Mouse (Mus musculus): ENCODE results near the gene Ceacam19. TPM values are rescaled to one million over a fixed set of nuclear protein-coding genes. Genes with fewer than 3 reads are reported as not detected.

Ceacam19 gene
- total RNA-seq, 4 experiments from 2014 or later: not detected

GRCm38 (mm10) chr7:19889881-19890280, 2.1 kb upstream of the Ceacam19 start:
- no peak for DNase-seq (ENCODE audit: low spot score in 2 of 2)

DNA sequence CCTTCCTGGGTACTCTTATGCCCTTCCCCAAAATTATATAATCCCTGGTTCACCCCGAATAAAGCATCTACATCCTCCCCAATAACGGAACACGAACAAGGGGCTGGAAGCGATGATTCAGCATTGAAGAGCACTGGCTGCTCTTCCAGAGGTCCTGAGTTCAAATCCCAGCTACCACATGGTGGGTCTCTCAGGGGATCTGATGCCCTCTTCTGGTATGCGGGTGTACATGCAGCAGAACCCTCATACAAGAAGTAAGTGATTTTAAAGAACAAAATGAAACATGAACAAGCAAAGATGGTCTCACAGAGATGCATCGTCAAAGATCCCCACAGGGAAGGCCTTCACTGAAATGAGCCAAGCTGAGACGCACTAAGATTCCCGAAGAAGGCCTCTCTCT, 7.0 kb downstream of the Ceacam19 start:
- DNase-seq (ENCODE audit: low spot score in 2 of 2): no peak

DNA sequence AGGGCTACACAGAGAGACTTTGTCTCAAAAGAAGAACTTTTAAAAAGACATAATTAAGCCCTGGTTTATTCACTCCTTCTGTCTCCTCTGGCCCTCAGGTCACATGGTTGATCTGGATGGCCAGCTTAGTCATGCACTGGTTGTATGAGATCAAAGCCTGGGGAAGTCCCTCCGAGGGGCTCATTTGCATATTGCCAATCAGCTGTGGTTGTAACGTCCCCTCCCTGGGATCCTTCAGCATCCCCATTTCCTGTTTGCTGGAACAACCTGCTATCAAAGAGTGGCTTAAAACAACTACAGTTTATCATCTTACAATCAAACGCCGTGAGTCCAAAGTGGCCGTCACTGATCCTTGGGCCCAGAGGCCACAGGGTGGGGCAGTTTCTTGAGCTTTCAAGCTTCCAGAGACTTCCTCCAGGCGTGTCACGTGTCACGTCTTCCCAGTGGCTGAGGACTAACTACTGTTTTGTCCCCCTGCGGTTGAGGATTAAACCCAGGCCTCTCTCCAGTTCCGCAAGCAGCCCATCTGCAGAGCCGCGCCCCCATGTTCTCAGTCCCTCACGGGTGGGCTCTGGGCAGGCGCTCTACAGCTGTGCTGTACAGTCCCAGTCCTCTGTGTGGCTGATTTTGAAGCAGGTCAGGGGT, 10.9 kb downstream of the Ceacam19 start:
- no peak for DNase-seq (ENCODE audit: low spot score in 2 of 2)

DNA sequence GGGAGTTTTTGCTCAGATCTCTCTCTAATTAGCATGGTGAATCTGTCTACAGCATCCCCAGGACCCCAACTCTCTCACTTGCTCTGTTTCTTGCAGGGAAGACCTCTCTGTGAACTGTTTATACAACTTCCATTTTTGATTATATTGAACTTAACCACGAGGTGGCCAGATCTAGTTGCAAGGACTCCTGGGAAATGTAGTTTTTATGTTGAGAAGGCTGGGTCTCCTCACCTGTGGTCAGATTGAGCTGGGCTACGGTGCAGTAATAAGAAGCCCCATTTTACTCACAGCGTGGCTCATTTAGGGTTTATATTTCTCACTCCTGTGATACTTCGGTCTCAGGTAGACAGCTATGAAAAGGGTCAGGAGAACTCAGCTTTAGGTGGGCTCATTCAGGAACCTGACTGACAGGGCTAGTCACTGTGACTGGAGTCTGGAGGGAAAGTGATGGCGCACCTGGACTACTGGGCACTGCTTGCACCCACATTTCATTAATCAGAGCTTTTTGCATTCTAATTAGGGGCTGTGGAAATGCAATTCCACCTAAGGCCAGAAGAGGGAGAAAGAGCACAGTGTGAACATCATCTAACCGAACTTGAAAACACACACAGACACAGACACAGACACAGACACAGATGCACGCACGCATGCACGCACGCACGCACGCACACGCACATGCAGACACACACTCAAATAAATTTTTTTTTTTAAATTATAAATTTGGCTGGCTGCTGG, 11.7 kb downstream of the Ceacam19 start:
- peak; percentile 21 to 49 for DNase-seq (ENCODE audit: low spot score in 2 of 2)

- DNase-seq (ENCODE audit: low spot score in 2 of 2): no peak
Measured at GRCm38 (mm10) chr7:19871943-19872601, 15.7 kb downstream of the Ceacam19 start.

DNA sequence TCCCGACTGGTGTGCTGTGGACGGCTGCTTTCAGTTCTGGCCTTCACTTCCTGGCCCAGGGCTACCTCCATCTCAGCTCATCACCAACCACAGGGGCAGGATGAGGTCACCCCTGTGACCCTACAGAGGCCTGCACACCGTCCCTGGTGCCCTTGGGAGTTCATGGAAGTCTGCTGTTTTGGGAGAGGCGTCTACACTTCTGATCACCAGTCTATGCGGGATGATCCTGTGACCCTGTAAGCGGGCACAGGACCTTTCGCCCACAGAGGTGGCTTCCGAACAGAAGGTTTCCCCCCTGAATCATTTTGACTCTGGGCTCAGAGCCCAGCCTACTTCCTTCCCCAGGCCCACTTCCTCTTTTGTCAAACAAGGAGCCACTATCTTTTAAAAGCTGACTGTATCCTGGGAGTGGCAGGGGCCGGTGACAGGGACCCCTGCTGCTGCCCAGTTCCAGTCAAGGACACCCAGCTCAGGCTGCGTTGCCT, 16.6 kb downstream of the Ceacam19 start:
- DNase-seq (ENCODE audit: low spot score in 2 of 2): no peak

- no peak for DNase-seq (ENCODE audit: low spot score in 2 of 2)
Measured at GRCm38 (mm10) chr7:19867751-19868399, 19.9 kb downstream of the Ceacam19 start.

GRCm38 (mm10) chr7:19866490-19866889, 21.3 kb downstream of the Ceacam19 start:
- no peak for DNase-seq (ENCODE audit: low spot score in 2 of 2)

GRCm38 (mm10) chr7:19865246-19866036, 22.3 kb downstream of the Ceacam19 start:
- no peak for DNase-seq (ENCODE audit: low spot score in 2 of 2)

DNA sequence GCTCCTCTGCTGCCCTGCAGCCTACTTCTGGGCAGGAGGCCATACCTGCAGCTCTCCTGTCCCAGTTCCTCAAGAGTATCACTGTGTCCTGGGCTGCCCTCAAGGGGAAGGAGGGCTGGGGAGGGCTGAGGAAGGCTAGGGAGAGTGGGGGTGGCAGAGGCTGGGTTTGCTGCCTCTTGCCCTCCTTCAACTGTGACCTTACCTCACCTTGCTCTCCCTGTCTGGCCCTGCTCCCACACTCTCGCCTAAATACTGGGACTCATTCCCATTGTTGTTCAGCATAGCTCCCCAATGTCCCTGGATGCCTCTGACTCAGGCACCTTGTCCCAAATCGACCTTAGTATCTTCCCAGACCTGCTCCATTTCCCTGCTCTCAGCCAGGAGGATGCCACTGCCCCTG, 23.5 kb downstream of the Ceacam19 start:
- DNase-seq (ENCODE audit: low spot score in 2 of 2): no peak

DNA sequence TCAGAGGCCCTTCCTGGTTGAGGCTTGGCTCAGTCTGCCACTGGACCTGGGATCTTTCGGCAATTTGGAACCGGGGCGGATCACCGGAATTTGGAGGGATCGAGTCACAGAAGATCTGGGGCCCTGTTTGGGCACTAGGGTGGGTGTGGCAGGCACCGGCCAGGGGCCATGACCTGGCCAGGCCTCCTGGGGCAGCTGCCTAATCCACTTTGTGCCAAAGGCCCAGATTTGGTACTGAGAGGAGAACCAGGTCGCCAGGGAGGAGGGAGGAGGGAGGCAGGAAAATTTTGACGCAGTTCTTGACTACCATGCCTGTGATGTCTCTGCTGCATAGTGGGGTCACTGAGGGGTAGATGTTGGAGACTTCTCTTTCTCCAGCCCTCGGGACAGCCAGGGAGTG, 26.6 kb downstream of the Ceacam19 start, which contains the start of gene Ceacam16:
TSS of gene Ceacam16 (minus strand) at position 101 of the 400 bp plus-strand sequence.
- DNase-seq (ENCODE audit: low spot score in 2 of 2): no peak

DNA sequence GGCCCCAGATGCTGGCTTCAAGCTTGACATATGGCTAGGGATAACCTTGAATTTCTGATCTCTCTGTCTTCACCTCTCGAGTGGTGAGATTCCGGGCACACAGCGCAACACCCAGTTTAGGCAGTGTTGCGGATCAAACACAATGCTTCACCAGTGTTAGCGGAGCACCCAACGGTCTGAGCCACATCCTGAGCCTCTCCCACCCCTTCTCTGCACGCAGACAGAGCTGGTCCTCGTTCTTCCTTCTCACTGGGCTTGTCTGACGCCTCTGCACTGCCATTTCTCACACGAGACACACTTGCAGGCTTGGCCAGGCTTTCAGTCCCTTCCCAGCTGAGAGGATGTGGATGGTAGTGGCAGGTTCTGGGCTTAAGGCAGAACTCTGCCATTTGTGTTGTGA, 28.0 kb downstream of the Ceacam19 start:
- no peak for DNase-seq (ENCODE audit: low spot score in 2 of 2)

DNA sequence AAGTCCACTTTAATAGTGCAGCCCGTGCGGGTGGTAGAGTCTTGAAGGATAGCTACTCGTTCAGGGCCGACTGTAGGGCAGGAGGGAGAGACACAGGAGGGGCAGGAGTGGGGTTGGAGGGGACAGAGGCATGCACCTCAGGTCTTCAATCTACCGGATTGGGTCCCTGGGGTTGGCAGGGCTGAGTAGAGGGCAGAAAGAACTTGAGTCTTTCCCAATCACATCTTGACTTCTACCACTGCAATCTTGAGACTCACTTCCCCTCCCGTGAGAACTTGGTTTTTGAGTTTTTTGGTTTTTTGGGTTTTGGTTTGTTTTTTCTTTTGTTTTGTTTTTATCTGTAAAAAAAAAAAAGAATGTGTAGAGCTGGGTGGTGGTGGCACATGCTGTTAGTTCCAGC, 31.5 kb downstream of the Ceacam19 start:
- DNase-seq (ENCODE audit: low spot score in 2 of 2): no peak

GRCm38 (mm10) chr7:19855663-19856062, 32.1 kb downstream of the Ceacam19 start:
- no peak for DNase-seq (ENCODE audit: low spot score in 2 of 2)

DNA sequence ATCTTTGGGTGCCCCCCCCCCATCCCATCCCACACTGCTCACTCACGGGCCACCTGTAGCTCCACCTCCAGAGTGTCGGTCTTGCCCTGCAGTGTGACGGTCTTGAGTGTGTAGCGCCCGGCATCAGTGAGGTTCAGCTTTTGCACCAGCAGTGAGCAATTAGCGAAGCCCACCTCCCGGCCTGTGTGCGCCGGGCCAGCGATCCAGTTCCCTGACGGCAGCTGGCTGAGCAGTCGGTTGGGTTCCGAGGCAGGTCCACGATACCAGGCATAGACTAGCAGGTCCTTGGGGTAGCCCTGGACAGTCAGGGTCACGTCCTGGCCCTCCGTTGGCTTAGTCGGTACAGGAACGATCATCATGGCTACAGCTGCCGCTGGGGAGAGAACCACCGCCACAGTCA, 34.2 kb downstream of the Ceacam19 start:
- DNase-seq (ENCODE audit: low spot score in 2 of 2): no peak

- peak in 1 of 2 experiments; percentile 22 for DNase-seq (ENCODE audit: low spot score in 2 of 2)
Measured at GRCm38 (mm10) chr7:19851858-19852570, 35.8 kb downstream of the Ceacam19 start, which contains the start of gene Gm19345. Gene Gm19345, plus strand, starts transcription at chr7:19852003.

- no peak for DNase-seq (ENCODE audit: low spot score in 2 of 2)
Measured at GRCm38 (mm10) chr7:19844521-19845171, 43.1 kb downstream of the Ceacam19 start.

DNA sequence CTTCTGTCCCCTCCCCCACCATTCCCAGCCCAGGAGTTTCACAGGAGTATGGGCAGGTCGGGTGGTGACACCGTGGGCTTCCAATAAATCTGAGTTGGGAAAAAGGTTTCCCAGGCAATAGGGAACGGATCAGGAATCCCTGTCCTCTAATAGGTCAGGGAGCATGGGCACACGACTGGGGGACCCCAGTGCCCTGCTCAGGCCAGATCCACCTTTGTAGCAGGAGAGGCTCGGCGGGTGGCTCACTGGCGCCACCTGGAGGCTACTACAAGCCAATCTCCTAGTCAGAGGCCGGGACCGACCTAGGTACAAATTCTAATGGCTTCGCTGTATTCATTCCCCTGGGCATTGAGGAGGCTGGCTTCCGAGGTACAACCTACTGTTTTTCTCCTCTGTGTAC, 44.2 kb downstream of the Ceacam19 start:
- DNase-seq (ENCODE audit: low spot score in 2 of 2): peak in 1 of 2 experiments; percentile 58

- no peak for DNase-seq (ENCODE audit: low spot score in 2 of 2)
Measured at GRCm38 (mm10) chr7:19842885-19843504, 44.8 kb downstream of the Ceacam19 start.
